Mouse (Mus musculus) embryonic fibroblast, embryonic 13.5 days (primary cell): ENCODE results near the gene Hist1h3f. TPM values are rescaled to one million over a fixed set of nuclear protein-coding genes. Genes with fewer than 3 reads are reported as not detected.
A peak's percentile ranks its signal among the peaks of the same experiment; 100 is the strongest.
"Not testable (repeated sequence)": the region's sequence is repeated elsewhere in the genome, so short reads cannot be mapped to it uniquely, and the experiment has no call there.

Experiments
- H3K27ac ChIP-seq: 2 replicates; pipeline ENCODE4 v1.5.1; 2012; ENCODE audit warnings: low read length, control low read depth, inconsistent platforms; ENCODE audit not compliant: insufficient read depth
- H3K4me1 ChIP-seq: 2 replicates; pipeline ENCODE4 v1.6.1; 2011; ENCODE audit warnings: low read length; ENCODE audit not compliant: control insufficient read depth, insufficient read depth
- H3K4me3 ChIP-seq: 2 replicates; pipeline ENCODE4 v1.5.1; 2011; ENCODE audit warnings: mild to moderate bottlenecking, control low read depth, low read length; ENCODE audit not compliant: insufficient read depth
- CTCF ChIP-seq: IDR thresholded peaks from 2 replicates; pipeline ENCODE4 v1.5.1; 2011; ENCODE audit warnings: mild to moderate bottlenecking, control low read depth, low read length, moderate library complexity, borderline replicate concordance; ENCODE audit not compliant: insufficient read depth
- POLR2A ChIP-seq: IDR thresholded peaks from 2 replicates; pipeline ENCODE4 v1.6.1; 2011; ENCODE audit warnings: low read depth, mild to moderate bottlenecking, control low read depth, low read length, moderate library complexity
- polyA plus RNA-seq: library from polyadenylated mRNA; stranded (reverse); fragments of >200 nt; gene quantifications from 2 replicates; pipeline ENCODE4 v1.2.4, GENCODE M21; 2011; ENCODE audit warnings: low read depth; ENCODE audit not compliant: missing spikeins, insufficient read length

Gene Hist1h3f
- polyA plus RNA-seq, 1 experiment: 0.61 TPM

GRCm38 (mm10) chr13:23561883-23562659 is 18.2 kb downstream of the Hist1h3f start, which contains the start of gene Hist1h3e:
Gene Hist1h3e (minus strand): TSS chr13:23562369.
- not testable (repeated sequence) for H3K4me1 ChIP-seq
- peak within 1 kb of the TSS; percentile 38 for H3K4me3 ChIP-seq
- peak; percentile 97 for TF ChIP-seq POLR2A
- peak within 1 kb of the TSS; percentile 99 for H3K27ac ChIP-seq

- no peaks in the 10 kb centered on the region for H3K4me1 ChIP-seq
- no peak for TF ChIP-seq CTCF
- TF ChIP-seq POLR2A: no peak
- peak overlapping the region; percentile 99 for H3K27ac ChIP-seq
- peak overlapping the region; percentile 28 for H3K4me3 ChIP-seq
Observed at GRCm38 (mm10) chr13:23562699-23563462, 19.0 kb downstream of the Hist1h3f start.

GRCm38 (mm10) chr13:23564482-23564881 is 20.6 kb downstream of the Hist1h3f start:
- Histone ChIP-seq H3K4me1 (no peaks in the 10 kb centered on the region), H3K27ac (no peak overlapping the region), H3K4me3 (no peak overlapping the region)
- no peak for TF ChIP-seq CTCF
- TF ChIP-seq POLR2A: no peak

- H3K4me1 ChIP-seq: not testable (repeated sequence)
- Histone ChIP-seq H3K4me3 (peak overlapping the region; percentile 24), H3K27ac (peak overlapping the region; percentile 84)
- TF ChIP-seq POLR2A: peak; percentile 75; the same call in 1 of the 2 replicates
Observed at GRCm38 (mm10) chr13:23570261-23571021, 26.6 kb downstream of the Hist1h3f start.

GRCm38 (mm10) chr13:23571022-23571503 is 27.2 kb downstream of the Hist1h3f start, which contains the start of the genes Hist1h2ae and Hist1h2bg:
Gene Hist1h2ae (minus strand): TSS chr13:23571220.
Gene Hist1h2bg (plus strand): TSS chr13:23571396.
- TF ChIP-seq CTCF: no peak
- peak; percentile 66; the same call in 1 of the 2 replicates for TF ChIP-seq POLR2A
- H3K27ac ChIP-seq: peak within 1 kb of the TSS; percentile 85
- peak within 1 kb of the TSS; percentile 65 for H3K4me3 ChIP-seq
- no peaks in the 10 kb centered on the region for H3K4me1 ChIP-seq

- H3K27ac ChIP-seq: peak overlapping the region; percentile 85
- not testable (repeated sequence) for H3K4me1 ChIP-seq
- peak overlapping the region; percentile 65 for H3K4me3 ChIP-seq
- TF ChIP-seq POLR2A: peak; percentile 80
Observed at GRCm38 (mm10) chr13:23571504-23572217, 27.8 kb downstream of the Hist1h3f start.

GRCm38 (mm10) chr13:23572218-23573033 is 28.6 kb downstream of the Hist1h3f start:
- peak overlapping the region; percentile 92 for H3K27ac ChIP-seq
- H3K4me1 ChIP-seq: no peaks in the 10 kb centered on the region
- H3K4me3 ChIP-seq: peak overlapping the region; percentile 35
- TF ChIP-seq POLR2A (peak; percentile 57; the same call in 1 of the 2 replicates), CTCF (no peak)

- Histone ChIP-seq H3K27ac (peak overlapping the region; percentile 92), H3K4me3 (peak overlapping the region; percentile 49)
- H3K4me1 ChIP-seq: not testable (repeated sequence)
- TF ChIP-seq POLR2A: peak; percentile 42; the same call in 1 of the 2 replicates
Observed at GRCm38 (mm10) chr13:23573034-23573897, 29.4 kb downstream of the Hist1h3f start.
